Mouse (Mus musculus) CH12.LX (cell line): ENCODE data around the gene Lrp4.

ENCODE experiments used
- CTCF ChIP-seq, 2 experiments: IDR thresholded peaks in 1 of 2; conservative IDR thresholded peaks in 1 of 2; 2 replicates each; pipeline ENCODE4 v1.5.1; 2011 to 2012; ENCODE audit warnings: low read depth in 2 of 2, low read length in 2 of 2, improper control_type of control experiment in 1 of 2, inconsistent platforms in 1 of 2, mild to moderate bottlenecking in 1 of 2, moderate library complexity in 1 of 2
- EP300 ChIP-seq: IDR thresholded peaks from 2 replicates; pipeline ENCODE4 v1.6.1; 2011; ENCODE audit warnings: low read length, improper control_type of control experiment
- JUND ChIP-seq: conservative IDR thresholded peaks from 2 replicates; pipeline ENCODE4 v1.6.1; 2011; ENCODE audit warnings: low read depth, low read length, improper control_type of control experiment
- MAFK ChIP-seq: IDR thresholded peaks from 2 replicates; pipeline ENCODE4 v1.6.1; 2011; ENCODE audit warnings: low read length, improper control_type of control experiment; ENCODE audit not compliant: insufficient replicate concordance
- MAX ChIP-seq: IDR thresholded peaks from 2 replicates; pipeline ENCODE4 v1.6.1; 2011; ENCODE audit warnings: low read length, improper control_type of control experiment
- MXI1 ChIP-seq: IDR thresholded peaks from 2 replicates; pipeline ENCODE4 v1.6.1; 2011; ENCODE audit warnings: mild to moderate bottlenecking, low read depth, low read length, improper control_type of control experiment
- POLR2A ChIP-seq: IDR thresholded peaks from 2 replicates; pipeline ENCODE4 v1.6.1; 2011; ENCODE audit warnings: low read depth, mild to moderate bottlenecking, improper control_type of control experiment, low read length
- POLR2AphosphoS2 ChIP-seq: IDR thresholded peaks from 2 replicates; pipeline ENCODE4 v1.6.1; 2011; ENCODE audit warnings: low read depth, low read length, improper control_type of control experiment
- TCF12 ChIP-seq: IDR thresholded peaks from 2 replicates; pipeline ENCODE4 v1.6.1; 2014; ENCODE audit warnings: low read depth, mild to moderate bottlenecking, inconsistent platforms, low read length, improper control_type of control experiment
- USF1 ChIP-seq: IDR thresholded peaks from 2 replicates; pipeline ENCODE4 v1.6.1; 2014; ENCODE audit warnings: low read depth, mild to moderate bottlenecking, inconsistent platforms, low read length, improper control_type of control experiment

DNA sequence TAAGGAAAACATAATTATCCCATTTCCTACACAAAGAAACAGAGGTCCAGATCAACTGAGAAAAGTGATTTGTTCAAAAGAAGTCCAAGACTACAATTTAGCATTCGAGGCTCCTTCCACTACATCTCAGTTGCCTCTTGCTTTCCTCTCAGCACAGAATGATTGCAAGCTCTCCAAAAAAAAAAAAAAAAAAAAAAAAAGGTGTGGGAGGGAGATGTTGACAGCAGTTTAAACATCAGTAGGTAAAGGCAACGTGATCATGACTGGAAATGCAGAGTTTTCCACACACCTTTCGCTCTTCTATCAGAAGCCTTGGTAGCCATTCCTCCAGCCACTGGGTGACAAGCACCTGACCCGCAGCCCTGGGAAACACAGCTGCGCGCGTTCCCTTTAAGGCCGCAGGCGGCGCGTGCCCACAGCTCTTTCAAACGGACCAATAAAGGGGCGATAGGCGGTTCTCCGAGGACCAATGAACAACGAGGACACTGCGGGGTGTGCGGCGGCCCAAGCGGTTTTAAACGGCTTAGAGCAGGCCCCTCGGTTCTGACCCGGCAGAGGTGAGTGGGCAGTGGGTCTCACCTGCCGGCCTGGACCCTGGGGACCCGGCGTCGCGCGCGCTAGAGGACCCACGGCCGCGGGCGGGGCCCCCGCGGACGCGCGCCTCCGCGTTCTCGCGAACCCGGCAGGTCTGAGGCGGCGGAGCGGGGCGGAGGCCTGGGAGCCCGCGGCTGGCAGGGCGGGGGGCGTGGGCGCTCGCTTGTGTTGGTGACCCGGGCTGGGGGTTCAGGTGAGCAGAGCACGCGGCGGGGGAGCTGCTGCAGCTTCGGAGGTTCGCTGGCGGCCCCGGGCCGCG lies 69.2 kb downstream of the Lrp4 start, which contains the start of gene Ckap5:
- TF ChIP-seq MXI1 (peak; percentile 56; the same call in 1 of the 2 replicates), JUND (no peak), POLR2AphosphoS2 (no peak), CTCF (conservative IDR thresholded peaks at IDR 0.05 in 1 of 2, IDR thresholded peaks at IDR 0.05 in 1 of 2; ENCODE audit: low read depth in 2 of 2, low read length in 2 of 2) (no peak), MAFK (no peak), TCF12 (no peak; the same call in 1 of the 2 replicates), USF1 (peak; percentile 69), POLR2A (peak; percentile 83), MAX (peak; percentile 86), EP300 (no peak)
